Mouse (Mus musculus) 416B (cell line): ENCODE data around the gene St3gal6.

ENCODE experiments used
- DNase-seq: peaks from one replicate; pipeline ENCODE4 v3.0.0; 2011; ENCODE audit warnings: low read depth

Gene St3gal6

DNA sequence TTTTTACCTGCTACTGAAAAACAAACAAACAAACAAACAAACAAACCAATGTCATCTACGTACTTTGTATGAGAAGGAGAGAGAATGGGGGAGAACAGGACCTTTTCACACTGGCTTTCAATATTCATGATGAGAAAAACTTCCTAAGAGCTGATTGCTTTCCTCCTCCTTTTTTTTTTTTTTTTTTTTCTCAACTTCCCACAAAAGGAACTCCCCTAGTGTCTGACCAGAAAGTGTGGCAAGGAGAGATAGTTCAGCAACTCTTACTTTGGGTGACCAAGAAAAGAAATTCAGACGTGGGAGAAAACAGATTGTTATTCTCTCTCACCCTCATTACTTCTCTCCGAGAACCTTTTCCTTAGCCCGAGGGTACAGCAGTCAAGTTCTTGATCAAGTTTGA, 2.9 kb downstream of the St3gal6 start:
- no peak for DNase-seq

DNA sequence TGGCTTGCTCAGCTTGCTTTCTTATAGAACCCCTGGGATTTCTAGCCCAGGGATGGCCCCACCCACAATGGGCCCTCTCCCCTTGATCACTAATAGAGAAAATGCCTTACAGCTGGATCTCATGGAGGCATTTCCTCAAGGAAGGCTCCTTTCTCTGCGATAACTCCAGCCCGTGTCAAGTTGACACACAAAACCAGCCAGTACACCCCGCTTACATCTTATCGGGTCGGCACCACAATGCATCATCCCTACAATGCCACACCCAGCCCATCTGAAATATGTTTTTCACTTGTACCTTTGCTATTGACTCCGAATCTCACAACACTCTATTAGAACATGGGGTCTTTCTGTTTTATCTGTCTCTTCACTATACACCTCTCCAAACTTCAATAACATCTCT, 3.6 kb downstream of the St3gal6 start:
- no peak for DNase-seq

DNA sequence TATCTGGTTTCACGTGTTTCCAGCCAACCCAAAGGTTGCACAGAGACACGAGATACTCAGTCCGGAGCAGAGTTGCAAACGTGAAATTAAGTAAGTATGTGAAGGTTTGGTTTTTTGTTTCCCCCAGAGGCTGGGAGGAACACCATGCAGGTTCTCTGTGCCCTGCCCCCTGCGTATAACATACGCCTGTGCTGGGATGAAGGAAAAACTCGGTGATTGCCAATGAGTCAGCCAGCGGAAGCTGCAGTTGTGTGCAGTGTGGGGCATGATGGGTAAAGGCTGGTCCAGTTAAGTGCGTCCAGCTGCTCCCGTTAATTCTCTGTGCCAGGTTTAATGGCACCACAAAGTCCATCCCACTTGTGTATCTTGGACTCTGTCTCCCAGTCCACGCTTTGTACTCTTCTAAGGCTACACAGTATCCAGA, 4.4 kb downstream of the St3gal6 start:
- no peak for DNase-seq

DNA sequence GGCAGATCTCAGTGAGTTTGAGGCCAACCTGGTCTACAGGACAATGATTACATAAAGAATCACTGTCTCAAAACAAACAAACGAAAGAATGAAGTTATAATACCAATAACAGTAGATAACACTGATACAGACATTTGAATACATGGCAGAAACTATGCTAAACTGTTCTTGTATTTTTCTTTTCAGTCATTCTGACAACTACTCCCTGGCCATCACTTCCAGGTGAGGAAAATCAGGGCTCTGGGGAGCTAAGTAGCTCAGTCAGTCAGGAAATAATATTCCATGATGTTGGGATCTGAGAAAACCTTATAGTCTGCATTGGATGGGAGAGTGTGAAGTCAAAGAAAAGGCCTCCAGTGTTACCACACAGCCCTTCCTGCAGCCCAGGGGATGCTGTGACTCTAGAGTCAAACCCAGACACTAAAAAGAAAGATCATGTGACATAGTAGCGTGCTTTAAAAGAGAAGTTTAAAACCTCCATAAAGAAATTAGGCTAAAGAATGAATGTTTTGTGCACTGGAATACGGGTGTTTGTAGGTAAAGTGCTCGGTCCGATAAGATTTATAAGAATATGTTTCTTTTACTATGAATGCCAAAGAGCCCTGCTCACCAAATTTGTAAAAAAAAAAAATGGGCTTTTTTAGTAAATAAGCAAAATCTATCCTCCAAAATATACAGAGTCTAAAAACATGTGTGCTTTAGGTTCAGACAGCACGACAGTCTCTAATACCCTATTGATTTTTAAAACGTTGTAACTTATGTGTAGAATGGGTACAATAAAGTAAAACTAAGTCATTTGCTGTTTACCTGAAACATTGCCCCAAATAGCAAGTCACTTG, 6.9 kb downstream of the St3gal6 start:
- DNase-seq, result no peak

DNA sequence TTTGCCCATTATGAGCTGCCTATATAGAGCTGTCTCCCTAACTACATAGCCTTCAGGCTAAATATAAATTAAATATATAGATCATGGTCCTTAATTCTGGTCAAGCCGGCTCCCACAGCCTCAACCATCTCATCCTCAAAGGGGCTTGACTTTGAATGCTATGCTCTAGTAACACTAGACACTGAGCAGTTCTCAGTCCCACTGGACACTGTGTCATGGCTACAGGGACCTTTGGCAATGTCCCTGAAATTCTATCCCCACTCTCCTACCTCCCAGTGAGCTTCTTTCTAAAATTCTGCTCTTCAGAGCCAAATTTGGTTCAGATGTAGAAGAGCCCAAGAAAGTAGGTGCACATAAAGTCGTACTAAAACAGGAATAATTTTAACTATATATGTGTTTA, 7.9 kb downstream of the St3gal6 start:
- no peak for DNase-seq

DNA sequence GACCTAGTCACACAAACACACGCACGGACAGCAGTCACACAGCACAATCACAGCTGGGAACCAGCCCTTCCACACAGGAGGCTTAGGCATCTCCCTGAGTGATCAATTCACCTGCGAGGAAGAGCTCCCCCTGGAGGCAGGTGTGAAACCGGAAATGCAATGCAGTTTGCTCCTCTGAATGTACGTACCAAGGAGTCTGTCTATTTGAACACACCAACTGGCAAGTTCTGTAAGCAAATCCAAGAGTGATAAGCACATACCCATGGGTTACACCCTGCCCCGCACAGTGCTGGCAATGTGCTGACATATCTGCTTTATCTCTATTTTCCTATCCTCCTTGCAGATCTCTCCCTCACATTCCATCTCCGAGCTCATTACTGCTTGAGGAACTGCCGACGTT, 9.5 kb downstream of the St3gal6 start:
- peak; percentile 53 for DNase-seq

DNA sequence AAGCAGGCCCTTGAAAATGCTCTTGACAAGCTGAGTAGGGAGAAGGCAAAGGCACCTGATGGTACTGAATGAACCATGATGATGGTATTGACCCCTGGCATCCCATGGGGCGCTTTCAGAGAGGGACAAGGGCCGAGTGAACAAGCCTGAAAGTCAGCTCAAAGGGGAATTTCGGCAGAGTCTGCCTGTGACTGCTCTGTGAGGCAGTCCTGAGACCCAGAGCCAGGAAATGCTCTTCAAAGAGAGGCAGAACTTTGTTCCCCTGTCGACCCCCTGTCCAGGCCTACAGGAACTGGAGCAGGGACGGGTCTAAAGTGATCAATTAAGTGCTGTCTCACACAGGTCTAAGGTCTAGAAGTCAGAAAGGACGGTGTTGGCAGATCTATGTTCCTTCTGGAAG, 10.3 kb downstream of the St3gal6 start:
- DNase-seq, result no peak

DNA sequence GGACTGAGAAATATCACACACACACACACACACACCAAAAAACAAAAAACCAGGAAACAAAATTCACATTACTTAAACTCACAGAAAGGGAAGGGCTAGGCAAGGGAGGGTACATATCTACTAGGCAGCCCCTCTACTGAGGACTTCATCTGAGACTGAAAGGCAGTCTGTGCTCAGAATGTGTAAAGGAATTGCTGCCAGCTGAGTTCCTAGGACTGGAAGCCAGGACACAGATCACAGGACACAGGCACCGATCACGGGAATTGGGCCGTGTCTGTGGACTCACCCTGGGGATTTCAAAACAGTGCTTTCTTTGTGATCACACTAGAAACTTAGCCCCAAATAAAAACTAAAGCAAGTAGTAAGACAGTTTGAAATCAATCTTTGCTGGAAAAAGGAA, 11.2 kb downstream of the St3gal6 start:
- DNase-seq, result no peak

DNA sequence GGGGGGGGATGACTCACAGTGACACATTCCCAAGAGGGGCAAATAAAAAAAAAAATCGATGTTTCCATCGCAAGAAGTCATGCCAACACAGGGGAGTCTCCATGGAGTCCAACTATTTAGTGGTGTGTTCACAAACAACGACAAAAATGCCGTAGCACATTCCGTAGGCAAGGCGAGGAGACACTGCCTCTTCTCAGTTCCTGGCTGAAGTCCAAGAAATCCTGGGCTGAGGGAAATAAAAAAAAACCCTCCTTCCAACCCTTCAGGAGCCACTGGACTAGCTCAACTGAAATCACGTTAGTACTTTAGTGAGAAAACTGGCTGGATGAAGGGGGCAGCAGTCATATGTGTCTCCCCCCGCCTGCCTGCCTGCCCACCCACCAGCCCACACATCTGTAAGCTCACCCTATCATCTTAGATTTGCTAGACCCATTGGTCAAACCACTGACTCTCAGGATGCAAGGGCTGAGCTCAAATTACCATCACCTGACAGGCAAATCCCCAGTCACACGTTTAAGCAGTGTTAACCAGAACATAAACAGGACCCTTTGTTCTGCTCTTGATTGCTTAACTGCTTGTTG, 11.8 kb downstream of the St3gal6 start:
- DNase-seq, result peak; percentile 20

DNA sequence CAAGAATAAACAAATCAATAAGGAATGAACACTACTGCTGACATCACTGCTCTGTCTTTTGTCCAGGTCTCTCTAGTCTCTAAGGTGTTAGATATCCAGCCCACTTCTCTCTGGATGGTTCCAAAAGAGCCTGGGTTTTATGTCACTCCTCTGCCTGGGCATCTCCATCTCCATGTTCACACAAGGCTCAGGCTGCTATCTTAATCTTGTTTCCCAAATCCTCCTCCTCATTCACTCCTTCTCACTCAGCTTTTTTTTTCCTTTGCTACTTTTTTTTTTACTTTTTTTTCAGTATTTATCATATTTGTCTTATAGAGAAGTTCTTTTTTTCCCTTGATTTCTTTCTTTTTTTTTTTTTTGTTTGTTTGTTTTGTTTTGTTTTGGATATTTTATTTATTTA, 19.1 kb downstream of the St3gal6 start:
- DNase-seq, result no peak

DNA sequence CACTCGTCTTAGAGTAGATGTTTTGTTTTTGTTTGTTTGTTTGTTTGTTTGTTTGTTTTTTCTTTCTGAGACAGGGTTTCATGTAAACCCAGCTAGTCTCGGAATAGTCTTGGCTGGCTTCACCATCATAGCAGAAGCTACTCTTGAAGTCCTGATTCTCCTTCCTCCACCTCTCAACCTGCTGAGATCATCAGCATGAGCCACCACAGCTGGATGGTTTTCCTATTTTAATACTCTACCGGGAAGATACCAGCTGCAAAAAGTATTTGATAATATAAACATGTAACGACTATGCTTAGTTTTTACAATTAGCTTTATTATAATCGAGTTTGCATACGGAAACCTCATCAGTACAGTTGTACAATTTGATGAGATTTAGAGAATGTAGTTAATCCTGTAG, 21.5 kb downstream of the St3gal6 start:
- DNase-seq, result no peak

DNA sequence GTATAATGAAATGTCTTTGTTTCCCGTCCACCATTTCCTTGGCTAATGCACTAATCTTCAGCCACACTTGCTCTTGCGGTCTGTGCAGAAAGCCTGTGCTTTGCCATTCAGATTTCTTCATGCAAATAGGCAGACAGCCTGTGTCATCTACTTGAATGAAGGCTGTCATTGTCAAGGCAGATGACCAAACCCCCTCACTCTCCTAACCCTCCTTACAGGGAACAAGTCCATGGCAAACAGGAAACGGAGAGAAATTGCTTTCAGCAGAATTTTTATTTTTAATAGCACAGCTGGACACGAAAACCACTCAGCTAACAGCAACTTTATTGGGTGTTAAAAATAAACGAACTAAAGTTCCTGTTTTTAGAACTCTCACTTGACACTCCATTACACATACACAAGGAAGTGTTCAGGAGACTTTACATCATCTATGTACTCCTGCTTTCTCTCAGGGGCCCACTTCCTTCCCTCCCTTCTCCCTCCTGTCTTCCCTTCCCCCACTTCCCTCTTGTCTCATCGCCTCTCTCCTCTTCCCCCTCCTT, 22.2 kb downstream of the St3gal6 start:
- peak; percentile 75 for DNase-seq

DNA sequence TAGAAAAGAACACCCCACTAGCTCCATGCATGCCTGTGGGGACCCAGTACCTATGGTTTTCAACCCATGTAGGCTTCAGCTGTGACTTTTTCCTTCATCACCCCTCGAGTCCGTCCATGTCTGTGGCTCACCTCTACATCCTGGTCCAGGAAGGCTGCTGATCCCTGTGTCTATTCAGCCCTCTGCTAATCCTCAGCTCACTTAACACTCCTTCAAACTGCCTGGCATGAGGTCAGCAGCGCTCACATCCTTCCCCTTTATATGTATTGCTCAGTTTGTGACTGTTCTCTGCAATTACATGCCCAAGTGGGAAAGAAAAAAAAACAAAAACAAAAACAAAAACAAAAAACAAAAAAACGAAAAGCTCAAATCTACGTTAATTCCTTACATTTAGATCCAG, 24.4 kb downstream of the St3gal6 start:
- peak; percentile 51 for DNase-seq

DNA sequence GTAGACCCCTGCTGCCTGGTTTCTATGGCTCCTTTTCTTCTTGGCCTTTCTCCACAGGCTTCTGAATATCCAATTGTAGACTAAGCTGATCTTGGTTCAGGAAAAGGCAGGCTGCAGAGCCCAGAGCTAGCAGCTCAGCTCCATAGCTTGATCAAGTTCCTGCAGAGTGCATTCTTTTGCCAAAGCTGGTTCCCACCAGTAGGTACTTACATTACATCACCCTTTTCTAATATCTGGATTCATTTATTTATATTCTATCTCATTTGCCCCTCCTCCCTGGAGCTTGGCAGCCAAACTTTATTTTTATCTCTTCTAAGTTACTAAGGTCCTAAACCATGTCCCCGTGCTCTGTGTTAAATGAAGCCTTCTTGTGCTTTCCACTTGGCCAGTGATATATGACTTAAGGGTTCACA, 24.9 kb downstream of the St3gal6 start:
- DNase-seq, result no peak

DNA sequence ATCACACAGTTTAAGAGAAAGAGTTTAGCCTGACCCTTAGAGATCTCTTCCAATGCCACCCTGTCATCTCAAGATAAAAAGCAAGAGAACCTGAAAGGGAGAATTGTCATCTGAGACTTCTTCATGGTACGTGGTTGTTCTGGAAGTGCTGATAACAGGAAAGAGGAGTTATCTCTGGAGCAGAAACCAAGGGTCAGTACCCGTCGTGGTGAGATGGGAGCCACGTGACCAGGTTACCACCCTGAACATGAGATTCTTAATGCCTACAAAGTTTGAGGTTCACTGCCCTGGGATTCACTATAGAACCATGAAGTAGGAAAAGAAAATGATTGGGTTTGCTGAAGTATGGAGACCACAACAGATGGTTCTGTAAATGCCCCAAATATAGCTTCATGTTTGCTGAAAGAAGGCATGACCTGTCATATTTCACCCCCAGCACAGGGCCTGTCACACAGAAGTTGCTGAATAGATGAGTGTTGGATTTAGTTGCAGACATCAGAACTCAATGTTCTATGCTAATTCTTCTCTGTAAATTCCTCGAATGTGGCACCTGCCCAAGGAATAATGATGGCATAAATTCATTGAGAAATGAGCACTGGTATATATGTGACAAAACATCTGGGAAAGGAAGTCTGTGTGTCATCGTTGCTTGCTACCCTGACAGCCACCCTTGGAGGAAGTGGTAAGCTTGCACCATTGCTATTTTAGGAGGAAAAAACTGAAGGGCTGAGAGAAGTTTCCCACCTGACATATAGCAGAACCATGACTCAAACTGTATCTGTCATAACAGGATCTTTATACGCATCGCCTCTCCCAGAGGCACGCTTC, 25.9 kb downstream of the St3gal6 start:
- DNase-seq, result peak; percentile 94

DNA sequence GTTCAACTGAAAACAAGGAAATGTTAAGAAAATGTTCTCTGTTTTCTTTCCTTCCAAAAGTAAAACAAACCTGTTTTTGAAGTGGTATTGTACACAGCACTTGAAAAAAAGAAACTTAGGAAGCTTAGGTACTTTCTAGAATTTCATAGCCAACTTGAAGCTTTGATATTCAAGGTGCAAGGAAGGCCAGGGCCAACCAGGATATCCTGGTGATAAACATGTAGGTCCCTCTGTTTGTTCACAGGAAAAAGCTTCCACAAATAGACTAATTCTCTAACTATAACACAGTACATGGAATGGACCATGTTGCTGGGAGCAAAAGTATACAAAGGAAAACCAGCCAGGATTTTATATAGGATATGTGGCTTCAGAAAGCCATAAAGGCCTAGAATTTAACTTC, 27.3 kb downstream of the St3gal6 start:
- DNase-seq, result no peak

DNA sequence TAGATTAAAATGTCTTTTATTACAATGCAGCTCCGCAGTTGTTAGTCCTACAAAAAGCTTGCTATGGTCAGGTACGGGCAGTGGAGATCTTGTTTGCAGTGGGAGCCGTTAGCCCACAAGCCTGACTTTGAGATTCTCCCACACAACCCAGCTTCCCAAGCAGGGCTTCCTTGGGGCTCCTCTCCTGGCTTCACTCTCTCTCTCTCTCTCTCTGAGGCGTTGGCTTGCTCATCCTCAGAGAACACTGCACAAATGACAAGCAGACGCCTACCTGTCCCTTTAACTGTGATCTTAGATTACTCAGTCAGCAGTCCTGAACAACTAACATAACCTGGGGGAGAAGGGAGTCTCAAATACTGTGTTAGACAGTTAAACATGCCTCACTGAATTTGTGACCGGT, 36.2 kb downstream of the St3gal6 start:
- DNase-seq, result no peak

DNA sequence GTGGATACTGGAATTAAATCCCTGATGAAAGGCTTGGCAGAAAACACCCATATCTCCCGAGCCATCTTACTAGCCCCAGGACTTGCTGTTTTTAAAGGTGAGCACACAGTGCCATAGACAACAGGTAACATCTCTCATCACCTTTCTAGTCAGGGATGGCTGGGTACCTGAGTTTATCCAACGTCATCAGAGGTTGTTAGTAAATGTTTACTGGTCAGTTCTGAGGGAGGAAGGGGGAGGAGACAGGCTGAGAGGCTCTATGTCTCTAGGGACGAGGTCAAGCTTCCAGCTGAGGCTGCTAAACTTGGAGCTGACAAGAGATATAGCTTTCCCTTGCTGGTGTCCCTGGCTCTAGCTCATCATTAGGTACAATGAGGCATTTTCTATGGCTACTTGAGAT, 41.7 kb downstream of the St3gal6 start:
- no peak for DNase-seq

DNA sequence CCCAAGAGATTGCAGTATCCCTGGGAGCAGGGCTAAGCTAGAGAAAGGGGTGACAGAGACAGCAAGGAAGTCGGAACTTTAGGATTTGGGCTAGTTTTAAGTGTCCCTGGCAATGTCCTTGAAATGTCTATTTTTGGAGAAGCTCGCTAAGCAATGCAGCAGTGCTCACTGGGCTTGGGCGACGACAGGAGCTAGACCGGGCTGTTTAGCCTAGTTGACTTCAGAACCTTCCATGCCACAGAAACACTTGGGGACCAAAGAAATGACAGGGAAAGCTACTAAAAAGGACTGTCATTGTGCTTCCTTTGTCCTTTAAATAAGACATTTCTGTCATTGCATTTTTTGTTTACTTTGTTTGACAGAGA, 42.2 kb downstream of the St3gal6 start:
- no peak for DNase-seq

DNA sequence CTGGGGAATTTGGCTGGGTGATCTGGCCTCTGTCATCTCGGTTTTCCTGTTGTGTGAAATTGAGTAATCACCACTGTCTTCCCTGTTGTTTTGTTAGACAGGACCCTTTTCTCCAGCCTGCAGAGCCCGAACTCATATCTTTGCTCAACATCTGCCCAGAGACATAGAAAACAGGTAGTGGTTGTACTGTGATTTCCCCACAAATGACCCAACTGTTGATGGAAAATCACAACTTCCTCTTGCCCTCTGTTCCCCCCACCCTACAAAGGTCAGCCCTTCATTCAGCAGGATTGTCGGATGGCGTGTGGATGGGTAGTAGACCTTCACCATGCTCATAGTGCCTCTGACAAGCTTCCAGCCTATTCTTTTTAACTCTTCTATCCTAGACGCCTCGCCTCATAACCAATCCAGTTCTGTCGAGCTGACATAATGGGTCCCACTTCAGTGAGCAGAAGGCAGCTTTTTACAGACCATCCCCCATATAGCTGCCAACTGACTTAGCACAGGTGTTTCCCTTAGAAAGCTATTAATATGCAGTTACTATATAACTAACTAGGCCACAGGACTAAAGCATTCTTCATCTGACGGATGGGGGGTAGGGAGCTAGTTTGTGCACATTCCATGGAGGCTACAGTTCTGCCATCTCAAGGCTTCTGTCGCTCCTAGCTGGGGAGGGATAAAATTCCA, 42.7 kb downstream of the St3gal6 start:
- DNase-seq, result peak; percentile 76

DNA sequence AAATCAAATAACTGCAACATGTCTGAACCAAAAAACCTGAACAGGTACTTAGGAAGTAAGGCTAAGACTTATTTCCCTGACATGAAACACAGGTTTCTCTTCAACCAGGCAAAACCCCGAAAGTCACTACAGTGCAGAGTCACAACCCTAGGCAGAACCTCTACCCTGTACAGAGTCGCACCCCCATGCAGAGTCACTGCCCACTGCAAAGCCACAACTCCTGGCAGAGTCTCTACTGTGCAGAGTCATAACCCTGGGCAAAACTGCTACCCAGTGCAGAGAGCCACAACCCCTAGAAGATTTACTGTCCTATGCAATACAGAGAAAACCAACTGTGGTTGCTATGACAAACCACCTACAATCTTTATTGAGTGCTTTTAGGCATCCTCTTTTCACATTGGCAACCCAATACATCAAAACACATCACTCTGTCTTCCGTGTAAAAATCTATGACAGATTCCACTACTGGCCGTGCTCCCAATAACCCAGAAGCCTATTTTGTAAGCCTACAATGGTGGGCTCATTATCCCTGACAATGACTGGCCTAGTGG, 44.1 kb downstream of the St3gal6 start:
- peak; percentile 28 for DNase-seq

DNA sequence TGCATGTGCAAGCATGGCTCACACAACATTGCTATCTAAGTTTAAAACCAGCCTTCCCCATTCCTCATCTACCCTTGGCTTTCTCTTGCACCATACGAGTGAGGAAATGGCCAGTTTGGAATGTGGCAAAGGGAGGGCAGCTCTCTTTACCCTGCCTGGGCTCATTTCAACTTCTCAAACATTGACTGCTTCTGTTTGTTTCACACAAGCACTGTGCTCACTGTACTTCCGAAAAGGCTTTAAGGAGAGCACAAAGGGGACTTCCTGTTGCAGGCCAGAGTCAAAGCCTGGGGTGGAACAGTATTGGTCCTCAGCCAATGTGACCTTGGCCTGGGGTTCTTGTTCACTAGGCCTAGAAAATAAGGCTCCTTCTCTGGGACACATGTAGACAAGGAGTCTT, 47.7 kb downstream of the St3gal6 start:
- DNase-seq, result no peak
